Mouse (Mus musculus) embryonic facial prominence, embryonic 11.5 days (tissue): ENCODE measurements at regions not wholly inside any gene's neighbourhood (a gene's known extent, or its start where the extent isn't known, plus 50 kb on each side); places are given as distances from the start of the nearest gene placed in this dataset.

ENCODE experiments used
- ATAC-seq: fragments of 200-750 bp; cut with Nextera tagmentation; replicated peaks from 2 replicates; pipeline ENCODE4 v1.8.0; 2017; ENCODE audit warnings: low read depth; ENCODE audit not compliant: insufficient number of reproducible peaks, low FRiP score, low TSS enrichment
- DNase-seq: peaks from one replicate; pipeline ENCODE4 v3.0.0-alpha.2; 2015; ENCODE audit warnings: low spot score
- H3K27ac ChIP-seq: fragments of 300-500 bp; sonication (generic); replicated peaks from 2 replicates; pipeline ENCODE4 v1.5.1; 2014; ENCODE audit warnings: mild to moderate bottlenecking, low read depth, low read length, control low read depth
- H3K27me3 ChIP-seq: fragments of 300-500 bp; sonication (generic); 2 replicates; pipeline ENCODE4 v1.6.1; 2014; ENCODE audit warnings: mild to moderate bottlenecking, low read length, moderate library complexity, mixed read lengths; ENCODE audit not compliant: control insufficient read depth, insufficient read depth
- H3K36me3 ChIP-seq: fragments of 300-500 bp; sonication (generic); replicated peaks from 2 replicates; pipeline ENCODE4 v1.6.1; 2014; ENCODE audit warnings: low read depth, mild to moderate bottlenecking, low read length, moderate library complexity, mixed read lengths; ENCODE audit not compliant: control insufficient read depth, insufficient read depth
- H3K4me1 ChIP-seq: fragments of 300-500 bp; sonication (generic); 2 replicates; pipeline ENCODE4 v1.6.1; 2014; ENCODE audit warnings: low read length, mixed read lengths; ENCODE audit not compliant: control insufficient read depth, insufficient read depth
- H3K4me2 ChIP-seq: fragments of 300-500 bp; sonication (generic); 2 replicates; pipeline ENCODE4 v1.6.1; 2014; ENCODE audit warnings: low read depth, mild to moderate bottlenecking, control low read depth, low read length, moderate library complexity
- H3K4me3 ChIP-seq: fragments of 300-500 bp; sonication (generic); 2 replicates; pipeline ENCODE4 v1.5.1; 2014; ENCODE audit warnings: low read depth, low read length, control low read depth
- H3K9ac ChIP-seq: fragments of 300-500 bp; sonication (generic); replicated peaks from 2 replicates; pipeline ENCODE4 v1.6.1; 2014; ENCODE audit warnings: mild to moderate bottlenecking, control low read depth, low read length
- H3K9me3 ChIP-seq: fragments of 300-500 bp; sonication (generic); replicated peaks from 2 replicates; pipeline ENCODE4 v1.6.1; 2016; ENCODE audit warnings: mild to moderate bottlenecking, low read length, inconsistent platforms, mixed read lengths; ENCODE audit not compliant: control insufficient read depth
- WGBS: fragments of 180-500 bp; shearing (Covaris S2); extraction: QIAGEN DNeasy Blood & Tissue Kit; methylation state at CpG from one replicate; pipeline ENCODE4 v1.1.7; 2014; 5-methylcytosine and 5-hydroxymethylcytosine counted together

DNA sequence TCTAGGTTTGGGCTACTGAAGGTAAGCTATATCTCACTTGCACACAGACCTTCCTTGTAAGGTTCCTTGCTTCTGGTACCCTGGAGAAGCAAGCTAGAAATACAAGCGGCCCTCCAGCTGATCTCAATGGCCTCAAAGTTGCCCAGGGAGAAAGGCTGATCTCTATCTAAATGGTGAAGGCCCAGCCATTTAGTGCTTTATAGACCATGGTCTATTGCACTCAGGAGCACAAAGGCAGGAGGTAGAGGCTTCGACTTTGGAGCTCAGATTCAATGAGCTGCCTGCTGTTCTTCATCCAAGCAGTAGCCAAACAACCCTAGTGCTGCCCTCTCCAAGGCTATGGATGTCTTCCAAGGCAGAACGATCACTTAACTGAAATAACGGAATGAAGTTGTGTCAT lies 926.1 kb upstream of the Tenm3 start:
- no peak overlapping the region for H3K4me3 ChIP-seq
- H3K9me3 ChIP-seq = no peaks in the 10 kb centered on the region
- H3K36me3 ChIP-seq = no peaks in the 10 kb centered on the region
- no peak for DNase-seq
- H3K9ac ChIP-seq = no peak overlapping the region
- no peak for ATAC-seq
- H3K27me3 ChIP-seq = no peaks in the 10 kb centered on the region
- H3K4me2 ChIP-seq = no peak overlapping the region
- WGBS = 62% methylated on average over 4 of the region's 4 CpGs
- no peaks in the 10 kb centered on the region for H3K4me1 ChIP-seq
- H3K27ac ChIP-seq = no peak overlapping the region

DNA sequence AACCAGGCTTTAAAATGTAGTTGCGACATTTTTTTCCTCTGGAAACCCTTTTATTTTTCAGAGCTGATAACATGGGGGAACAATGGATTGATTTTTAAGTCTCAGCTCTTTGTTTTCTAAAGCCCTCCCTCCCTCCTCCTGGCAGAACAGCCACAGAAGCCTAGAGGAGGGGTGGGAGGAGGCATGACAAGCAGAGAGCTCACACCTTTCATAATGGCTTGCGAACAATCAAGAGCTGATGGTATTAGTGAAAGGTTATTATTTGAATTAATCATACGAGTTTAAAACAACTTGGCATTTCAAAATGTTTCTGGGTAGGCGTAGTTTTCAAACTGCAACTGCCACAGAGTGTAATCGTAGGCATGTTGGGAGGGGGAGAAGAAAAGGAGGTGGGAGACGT lies 894.3 kb upstream of the Tenm3 start:
- Histone ChIP-seq H3K4me1 (no peaks in the 10 kb centered on the region), H3K9ac (no peak overlapping the region), H3K27ac (no peak overlapping the region), H3K27me3 (no peaks in the 10 kb centered on the region), H3K4me2 (no peak overlapping the region), H3K36me3 (no peaks in the 10 kb centered on the region), H3K9me3 (no peaks in the 10 kb centered on the region), H3K4me3 (no peak overlapping the region)
- WGBS = 63% methylated on average over 6 of the region's 6 CpGs
- ATAC-seq (no peak), DNase-seq (no peak)

DNA sequence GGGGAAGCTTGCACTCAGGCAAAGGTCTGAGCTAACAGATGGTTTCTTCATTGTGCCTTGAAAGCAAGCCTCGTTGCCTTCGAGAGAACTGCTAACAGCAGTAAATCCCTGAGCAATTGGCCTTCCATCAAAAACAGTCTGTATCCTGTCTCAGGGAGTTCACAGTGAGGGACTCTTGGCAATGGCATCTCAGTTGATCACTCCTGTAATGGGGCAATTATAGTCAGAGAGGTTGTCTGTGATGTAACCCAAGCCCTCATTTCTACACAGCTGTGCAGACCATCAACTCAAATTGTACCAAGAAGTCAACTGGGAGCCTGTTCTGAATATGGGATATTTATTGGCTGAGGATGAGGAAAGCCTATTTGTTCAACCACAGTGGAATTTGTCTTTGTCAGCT lies 885.4 kb upstream of the Tenm3 start:
- DNase-seq (peak; percentile 4), ATAC-seq (no peak)
- Histone ChIP-seq H3K4me1 (no peaks in the 10 kb centered on the region), H3K27ac (no peak overlapping the region), H3K36me3 (no peaks in the 10 kb centered on the region), H3K4me3 (no peak overlapping the region), H3K9ac (no peak overlapping the region), H3K27me3 (no peaks in the 10 kb centered on the region), H3K4me2 (no peak overlapping the region), H3K9me3 (no peaks in the 10 kb centered on the region)
- WGBS = 46% methylated on average over 2 of the region's 2 CpGs

DNA sequence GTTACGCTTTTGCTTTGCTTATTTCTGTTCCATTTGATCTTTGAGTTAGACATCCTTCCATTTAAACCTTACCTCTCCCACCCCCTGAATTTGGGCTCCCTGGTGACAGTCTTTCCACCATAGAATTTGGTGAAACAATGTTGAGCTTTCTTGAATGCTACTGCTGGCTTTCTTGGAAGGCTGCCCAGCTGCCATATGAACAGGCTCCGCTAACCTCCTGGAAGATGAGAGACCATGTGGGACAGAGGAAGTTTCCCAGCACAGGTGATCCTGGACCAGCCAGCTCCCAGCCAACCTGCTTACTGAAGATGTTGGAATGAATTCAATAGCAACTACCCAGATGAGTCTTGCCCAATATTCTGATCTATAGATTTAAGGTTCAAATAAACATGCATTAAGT lies 868.6 kb upstream of the Tenm3 start:
- no peak for DNase-seq
- no peak for ATAC-seq

DNA sequence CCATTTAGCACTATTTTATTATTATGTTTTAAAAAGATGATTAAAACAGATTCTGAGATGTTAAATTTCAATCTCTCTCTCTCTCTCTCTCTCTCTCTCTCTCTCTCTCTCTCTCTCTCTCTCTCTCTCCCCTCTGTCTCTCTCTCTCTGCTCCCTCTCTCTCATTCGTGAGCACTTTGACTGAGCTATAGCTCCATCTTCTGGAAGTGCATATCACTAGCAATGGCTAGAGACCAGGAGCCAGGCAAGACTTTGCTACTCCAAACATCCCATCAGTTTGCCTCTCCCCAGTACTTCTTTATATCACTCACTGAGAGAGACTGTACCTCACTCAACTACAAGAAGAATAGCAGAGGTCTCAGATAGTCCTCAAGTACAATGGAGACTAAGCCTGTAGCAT lies 865.0 kb upstream of the Tenm3 start:
- no peak overlapping the region for H3K4me2 ChIP-seq
- WGBS = 4% methylated on average over 1 of the region's 1 CpGs
- ATAC-seq = no peak
- no peaks in the 10 kb centered on the region for H3K4me1 ChIP-seq
- H3K27ac ChIP-seq = no peak overlapping the region
- no peaks in the 10 kb centered on the region for H3K36me3 ChIP-seq
- peak; percentile 38 for DNase-seq
- no peaks in the 10 kb centered on the region for H3K27me3 ChIP-seq
- no peak overlapping the region for H3K4me3 ChIP-seq
- H3K9me3 ChIP-seq = no peaks in the 10 kb centered on the region
- H3K9ac ChIP-seq = no peak overlapping the region

More for the DNA sequence above, 868.6 kb upstream of the Tenm3 start:
- Histone ChIP-seq H3K27me3 (no peaks in the 10 kb centered on the region), H3K9ac (no peak overlapping the region), H3K9me3 (no peaks in the 10 kb centered on the region), H3K4me1 (no peaks in the 10 kb centered on the region), H3K27ac (no peak overlapping the region), H3K4me2 (no peak overlapping the region), H3K4me3 (no peak overlapping the region), H3K36me3 (no peaks in the 10 kb centered on the region)
- 92% methylated on average over 2 of the region's 2 CpGs for WGBS

DNA sequence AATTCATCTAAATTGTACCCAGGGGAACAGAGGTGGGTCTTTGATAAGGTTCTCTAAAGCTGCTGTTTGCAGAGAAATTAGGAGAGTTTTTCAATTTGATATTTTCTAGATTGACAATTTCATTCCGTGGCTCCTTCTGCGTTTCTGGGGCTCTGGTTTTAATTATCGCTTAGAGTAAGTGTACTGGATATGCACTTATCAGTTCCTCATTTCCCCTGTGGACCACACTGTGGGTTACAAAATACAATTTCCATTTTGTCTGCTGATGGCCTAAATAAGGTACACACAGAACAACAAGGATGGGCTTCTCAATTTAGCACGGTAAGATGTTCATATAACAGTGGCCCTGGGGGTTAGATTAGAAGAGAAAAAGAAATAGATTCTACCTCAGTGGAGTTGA lies 855.3 kb upstream of the Tenm3 start:
- WGBS = 54% methylated on average over 4 of the region's 4 CpGs

DNA sequence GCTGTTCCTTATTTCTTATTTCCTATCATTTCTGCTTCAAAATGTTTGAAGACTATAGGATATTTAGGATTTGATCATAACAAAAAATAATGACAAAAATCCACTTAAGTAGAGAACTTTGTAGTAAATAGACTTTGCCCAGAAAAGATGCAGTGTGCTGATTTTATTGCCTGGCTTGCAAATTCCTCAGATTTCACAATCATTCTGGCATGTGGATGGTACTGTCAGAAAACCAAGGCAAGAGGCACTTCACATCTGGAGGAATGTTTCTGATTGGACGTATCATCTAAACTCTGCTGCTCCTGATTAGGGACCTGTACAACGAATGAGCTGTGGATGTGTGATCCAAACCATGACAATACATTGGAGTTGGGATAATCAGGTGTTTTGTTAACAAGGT lies 853.0 kb upstream of the Tenm3 start:
- no peak overlapping the region for H3K27ac ChIP-seq
- H3K27me3 ChIP-seq = no peaks in the 10 kb centered on the region
- H3K9me3 ChIP-seq = no peaks in the 10 kb centered on the region
- no peak overlapping the region for H3K4me2 ChIP-seq
- no peak overlapping the region for H3K4me3 ChIP-seq
- H3K36me3 ChIP-seq = no peaks in the 10 kb centered on the region
- no peak for ATAC-seq
- DNase-seq = peak; percentile 20
- no peaks in the 10 kb centered on the region for H3K4me1 ChIP-seq
- H3K9ac ChIP-seq = no peak overlapping the region
- WGBS = 47% methylated on average over 2 of the region's 2 CpGs

More for the DNA sequence above, 855.3 kb upstream of the Tenm3 start:
- Histone ChIP-seq H3K4me3 (no peak overlapping the region), H3K9me3 (no peaks in the 10 kb centered on the region), H3K27me3 (no peaks in the 10 kb centered on the region), H3K36me3 (no peaks in the 10 kb centered on the region), H3K9ac (no peak overlapping the region), H3K4me1 (no peaks in the 10 kb centered on the region), H3K27ac (no peak overlapping the region), H3K4me2 (no peak overlapping the region)
- ATAC-seq (no peak), DNase-seq (peak; percentile 22)
